Mouse (Mus musculus): ENCODE results near the gene Gngt1. TPM values are rescaled to one million over a fixed set of nuclear protein-coding genes. Genes with fewer than 3 reads are reported as not detected.

Gene Gngt1
- total RNA-seq (2015; ENCODE audit: low replicate concordance), result not detected in 2 replicates
- not detected in 2 replicates for total RNA-seq (2017; ENCODE audit: low replicate concordance)

GRCm38 (mm10) chr6:3993492-3993891, at the start of gene Gngt1:
Gene Gngt1 (plus strand): TSS chr6:3993792.
- ATAC-seq (replicated peaks; ENCODE audit: low FRiP score, poor library complexity, severe bottlenecking), result no peak

- no peak for ATAC-seq (replicated peaks; ENCODE audit: low FRiP score, poor library complexity, severe bottlenecking)
Measured at GRCm38 (mm10) chr6:3954969-3955368, 38.6 kb upstream of the Gngt1 start.

GRCm38 (mm10) chr6:3967676-3968626, 25.6 kb upstream of the Gngt1 start:
- ATAC-seq (replicated peaks; ENCODE audit: low FRiP score, poor library complexity, severe bottlenecking), result no peak

GRCm38 (mm10) chr6:3973679-3974078, 19.9 kb upstream of the Gngt1 start:
- no peak for ATAC-seq (replicated peaks; ENCODE audit: low FRiP score, poor library complexity, severe bottlenecking)

- no peak for ATAC-seq (replicated peaks; ENCODE audit: low FRiP score, poor library complexity, severe bottlenecking)
Measured at GRCm38 (mm10) chr6:3982661-3983284, 10.8 kb upstream of the Gngt1 start.

- no peak for ATAC-seq (replicated peaks; ENCODE audit: low FRiP score, poor library complexity, severe bottlenecking)
Measured at GRCm38 (mm10) chr6:3988750-3989149, 4.8 kb upstream of the Gngt1 start, which contains the start of gene Tfpi2. Gene Tfpi2 (minus strand): TSS chr6:3988919.

- no peak for ATAC-seq (replicated peaks; ENCODE audit: low FRiP score, poor library complexity, severe bottlenecking)
Measured at GRCm38 (mm10) chr6:3998089-3998488, 4.5 kb downstream of the Gngt1 start.

GRCm38 (mm10) chr6:3999296-3999695, 5.7 kb downstream of the Gngt1 start:
- no peak for ATAC-seq (replicated peaks; ENCODE audit: low FRiP score, poor library complexity, severe bottlenecking)

- no peak for ATAC-seq (replicated peaks; ENCODE audit: low FRiP score, poor library complexity, severe bottlenecking)
Measured at GRCm38 (mm10) chr6:4000716-4001115, 7.1 kb downstream of the Gngt1 start.

GRCm38 (mm10) chr6:4003445-4003844, 9.9 kb downstream of the Gngt1 start:
- ATAC-seq (replicated peaks; ENCODE audit: low FRiP score, poor library complexity, severe bottlenecking), result no peak

GRCm38 (mm10) chr6:4003890-4004306, 10.3 kb downstream of the Gngt1 start, which contains the start of gene Gng11:
Gene Gng11 (plus strand): TSS chr6:4003904.
- no peak for ATAC-seq (replicated peaks; ENCODE audit: low FRiP score, poor library complexity, severe bottlenecking)

GRCm38 (mm10) chr6:4004808-4005207, 11.2 kb downstream of the Gngt1 start:
- ATAC-seq (replicated peaks; ENCODE audit: low FRiP score, poor library complexity, severe bottlenecking), result no peak

GRCm38 (mm10) chr6:4008501-4009040, 15.0 kb downstream of the Gngt1 start:
- ATAC-seq (replicated peaks; ENCODE audit: low FRiP score, poor library complexity, severe bottlenecking), result no peak

- ATAC-seq (replicated peaks; ENCODE audit: low FRiP score, poor library complexity, severe bottlenecking), result no peak
Measured at GRCm38 (mm10) chr6:4009548-4009947, 16.0 kb downstream of the Gngt1 start.

GRCm38 (mm10) chr6:4022645-4023044, 29.1 kb downstream of the Gngt1 start:
- no peak for ATAC-seq (replicated peaks; ENCODE audit: low FRiP score, poor library complexity, severe bottlenecking)

GRCm38 (mm10) chr6:4026367-4026766, 32.8 kb downstream of the Gngt1 start:
- no peak for ATAC-seq (replicated peaks; ENCODE audit: low FRiP score, poor library complexity, severe bottlenecking)

- ATAC-seq (replicated peaks; ENCODE audit: low FRiP score, poor library complexity, severe bottlenecking), result no peak
Measured at GRCm38 (mm10) chr6:4030956-4031355, 37.4 kb downstream of the Gngt1 start.

GRCm38 (mm10) chr6:4041821-4042220, 48.2 kb downstream of the Gngt1 start:
- ATAC-seq (replicated peaks; ENCODE audit: low FRiP score, poor library complexity, severe bottlenecking), result no peak
